ENCODE assay signal across 12 mouse cellular contexts in genomic region chr11:102051954-102052353, GRCm38 (mm10). TPM values are rescaled to one million over a fixed set of nuclear protein-coding genes. Genes with fewer than 3 reads are reported as not detected.
A peak's percentile ranks its signal among the peaks of the same experiment; 100 is the strongest.
DNase-seq lines count a peak whose midpoint lies in the region; ATAC-seq and TF ChIP-seq lines count a peak whose summit lies in the region.
"Had no signal": no experiment of that assay in that cellular context is flagged by ENCODE, and none has a peak within 500 bp of the region (broad histone marks: within the 10 kb centered on the region; RNA-seq: fewer than 3 reads in every experiment).

No protein-coding gene starts in this region.

- 61% methylated on average over 4 of the region's 4 CpGs for WGBS in kidney, adult 2 months
- WGBS in kidney, embryonic 14.5 days, result 46% methylated on average over 4 of the region's 4 CpGs
- WGBS in heart, adult 2 months, result 34% methylated on average over 4 of the region's 4 CpGs
- WGBS in heart, postnatal 0 days, result 39% methylated on average over 4 of the region's 4 CpGs
- WGBS in liver, embryonic 16.5 days (ENCODE audit: insufficient replicate concordance), result 48% methylated on average over 4 of the region's 4 CpGs

- ATAC-seq in kidney, embryonic 14.5 days (ENCODE audit: low FRiP score, low TSS enrichment), result no peak
- ATAC-seq in heart, postnatal 0 days (ENCODE audit: insufficient read depth, low read depth), result peak; percentile 49
- ATAC-seq in liver, embryonic 16.5 days (ENCODE audit: low read depth), result no peak

- TF ChIP-seq POLR2A in kidney, adult 2 months (IDR thresholded peaks at IDR 0.05; ENCODE audit: low read depth, low read length), result no peak
- TF ChIP-seq POLR2A in heart, adult 2 months (IDR thresholded peaks at IDR 0.05; ENCODE audit: insufficient read depth, low read depth, low read length), result peak; percentile 82

- H3K9me3 ChIP-seq in kidney, embryonic 14.5 days (ENCODE audit: control insufficient read depth, low read length), result no peaks in the 10 kb centered on the region
- no peaks in the 10 kb centered on the region for H3K9me3 ChIP-seq in heart, postnatal 0 days (replicated peaks; ENCODE audit: control insufficient read depth, low read length)
- no peaks in the 10 kb centered on the region for H3K9me3 ChIP-seq in liver, embryonic 16.5 days (replicated peaks; ENCODE audit: control insufficient read depth, low read length)

- H3K36me3 ChIP-seq in kidney, adult 2 months (ENCODE audit: control insufficient read depth, insufficient read depth, low read length), result no peaks in the 10 kb centered on the region
- H3K36me3 ChIP-seq in kidney, embryonic 14.5 days (ENCODE audit: control insufficient read depth, insufficient read depth, low read length), result no peaks in the 10 kb centered on the region
- H3K36me3 ChIP-seq in heart, adult 2 months (ENCODE audit: control insufficient read depth, insufficient read depth, low read length), result peaks cover 16% of the 10 kb centered on the region; the same call in 1 of the 2 replicates
- H3K36me3 ChIP-seq in heart, postnatal 0 days (replicated peaks; ENCODE audit: control insufficient read depth, insufficient read depth, low read length), result no peaks in the 10 kb centered on the region
- no peaks in the 10 kb centered on the region for H3K36me3 ChIP-seq in liver, embryonic 16.5 days (ENCODE audit: control insufficient read depth, insufficient read depth)

- no peaks in the 10 kb centered on the region for H3K79me2 ChIP-seq in heart, adult 2 months (replicated peaks; ENCODE audit: control insufficient read depth, insufficient read depth, low read length)

- peak overlapping the region; percentile 81 for H3K27ac ChIP-seq in kidney, adult 2 months (ENCODE audit: insufficient read depth, low read depth, low read length)
- no peak overlapping the region for H3K27ac ChIP-seq in kidney, embryonic 14.5 days (ENCODE audit: low read depth, low read length)
- peak overlapping the region; percentile 84 for H3K27ac ChIP-seq in heart, adult 2 months
- H3K27ac ChIP-seq in heart, postnatal 0 days (ENCODE audit: low read depth), result peak overlapping the region; percentile 91
- peak overlapping the region; percentile 58; the same call in 1 of the 2 replicates for H3K27ac ChIP-seq in liver, embryonic 16.5 days (ENCODE audit: low read length)

- H3K9ac ChIP-seq in kidney, embryonic 14.5 days (ENCODE audit: low read depth, low read length), result no peak overlapping the region
- peak overlapping the region; percentile 37 for H3K9ac ChIP-seq in heart, adult 2 months (ENCODE audit: low read depth, low read length)
- H3K9ac ChIP-seq in heart, postnatal 0 days (replicated peaks; ENCODE audit: low read depth, low read length), result no peak overlapping the region
- H3K9ac ChIP-seq in liver, embryonic 16.5 days (ENCODE audit: low read depth, low read length), result no peak overlapping the region

- peaks cover 4% of the 10 kb centered on the region; the same call in 1 of the 2 replicates for H3K4me1 ChIP-seq in kidney, adult 2 months (ENCODE audit: control insufficient read depth, insufficient read depth, low read length)
- peaks cover 8% of the 10 kb centered on the region; the same call in 1 of the 2 replicates for H3K4me1 ChIP-seq in kidney, embryonic 14.5 days (ENCODE audit: control insufficient read depth, insufficient read depth, low read length)
- H3K4me1 ChIP-seq in heart, adult 2 months (ENCODE audit: control insufficient read depth, insufficient read depth, low read length), result peaks cover 28% of the 10 kb centered on the region
- no peaks in the 10 kb centered on the region for H3K4me1 ChIP-seq in heart, postnatal 0 days (ENCODE audit: control insufficient read depth, insufficient read depth)
- H3K4me1 ChIP-seq in liver, embryonic 16.5 days (ENCODE audit: control insufficient read depth, low read depth, low read length), result no peaks in the 10 kb centered on the region

- TF ChIP-seq EP300 in heart, adult 2 months (IDR thresholded peaks at IDR 0.05; ENCODE audit: insufficient read depth, low read depth, low read length), result peak; percentile 90
- no peak; the same call in 1 of the 2 replicates for TF ChIP-seq EP300 in heart, postnatal 0 days (IDR thresholded peaks at IDR 0.05; ENCODE audit: low read depth)

- intact Hi-C loops in heart, adult 2 months (cut with DNase I), result no loop called here

- no peak overlapping the region for H3K4me2 ChIP-seq in kidney, embryonic 14.5 days (replicated peaks; ENCODE audit: low read depth, low read length)
- H3K4me2 ChIP-seq in heart, postnatal 0 days (ENCODE audit: low read depth, low read length), result no peak overlapping the region
- no peak overlapping the region for H3K4me2 ChIP-seq in liver, embryonic 16.5 days (ENCODE audit: low read depth, low read length)

- no peak overlapping the region for H3K4me3 ChIP-seq in kidney, adult 2 months (ENCODE audit: insufficient read depth, low read depth, low read length)
- H3K4me3 ChIP-seq in kidney, embryonic 14.5 days (ENCODE audit: low read length), result no peak overlapping the region
- H3K4me3 ChIP-seq in heart, adult 2 months, result no peak overlapping the region
- no peak overlapping the region for H3K4me3 ChIP-seq in heart, postnatal 0 days (ENCODE audit: low read depth, low read length)
- no peak overlapping the region for H3K4me3 ChIP-seq in liver, embryonic 16.5 days (ENCODE audit: low read depth, low read length)

- DNase-seq in kidney, adult 2 months, result peak; percentile 63
- DNase-seq in heart, adult 2 months, result peak; percentile 66 to 75
- peak; percentile 45 for DNase-seq in heart, postnatal 0 days (ENCODE audit: low spot score)
- no peak for DNase-seq in embryo, embryonic 9.5 days (ENCODE audit: extremely low spot score)
- DNase-seq in yolk sac, embryonic 10.5 days (ENCODE audit: low spot score), result no peak
- DNase-seq in frontal cortex, postnatal 25 days (ENCODE audit: low spot score in 2 of 2), result no peak

- TF ChIP-seq CTCF in kidney, adult 2 months (conservative IDR thresholded peaks at IDR 0.05; ENCODE audit: insufficient read depth, insufficient read length, low read depth, low read length), result no peak
- TF ChIP-seq CTCF in heart, adult 2 months (IDR thresholded peaks at IDR 0.05), result no peak
- TF ChIP-seq CTCF in heart, postnatal 0 days (IDR thresholded peaks at IDR 0.05; ENCODE audit: low read depth), result no peak

- H3K27me3 ChIP-seq in kidney, adult 2 months (replicated peaks; ENCODE audit: control insufficient read depth, insufficient read depth, low read length), result no peaks in the 10 kb centered on the region
- no peaks in the 10 kb centered on the region for H3K27me3 ChIP-seq in kidney, embryonic 14.5 days (ENCODE audit: control insufficient read depth, insufficient read depth, low read length)
- H3K27me3 ChIP-seq in heart, adult 2 months (ENCODE audit: control insufficient read depth, insufficient read depth, low read length), result no peaks in the 10 kb centered on the region
- no peaks in the 10 kb centered on the region for H3K27me3 ChIP-seq in heart, postnatal 0 days (ENCODE audit: control insufficient read depth, insufficient read depth, low read length)
- H3K27me3 ChIP-seq in liver, embryonic 16.5 days (ENCODE audit: control insufficient read depth, insufficient read depth, low read depth, low read length), result peaks cover 2% of the 10 kb centered on the region; the same call in 1 of the 2 replicates

RNA-seq across cellular contexts. Expression of gene Cd300lg, which starts 10.6 kb away (rescaled TPM):
- 62.1 and 67.1 TPM in 2 replicates for polyA plus RNA-seq in kidney, adult 2 months (2012; rRNA removed)
- polyA plus RNA-seq in kidney, embryonic 14.5 days (2014; fragmentation: Nextera tagmentation; extraction: Ambion mirVana), result 0.38 and 0.43 TPM in 2 replicates
- 10 to 100 TPM; 51.6 to 70.1 TPM for total RNA-seq in heart, adult 2 months (2021)
- 102 and 143 TPM in 2 replicates for polyA plus RNA-seq in heart, adult 2 months (2012; rRNA removed)
- 23.0 and 79.5 TPM in 2 replicates for total RNA-seq in heart, postnatal 0 days (2014; rRNA removed; ENCODE audit: low replicate concordance)
- 22.9 and 24.0 TPM in 2 replicates for polyA plus RNA-seq in heart, postnatal 0 days (2015; fragmentation: Nextera tagmentation; extraction: Ambion mirVana)
- polyA plus RNA-seq in liver, embryonic 16.5 days (2015; fragmentation: Nextera tagmentation; extraction: Ambion mirVana), result 0.68 and 0.87 TPM in 2 replicates
- total RNA-seq: layer of hippocampus, postnatal 25 days had no signal

RNA-seq across cellular contexts. Expression of gene Mpp3, which starts 23.7 kb away (rescaled TPM):
- polyA plus RNA-seq in kidney, adult 2 months (2012; rRNA removed), result 2.3 and 3.5 TPM in 2 replicates
- 5.1 and 8.4 TPM in 2 replicates for polyA plus RNA-seq in kidney, embryonic 14.5 days (2014; fragmentation: Nextera tagmentation; extraction: Ambion mirVana)
- total RNA-seq in heart, adult 2 months (2021), result 1 to 10 TPM; 1.4 to 1.5 TPM
- 4.5 and 5.3 TPM in 2 replicates for polyA plus RNA-seq in heart, adult 2 months (2012; rRNA removed)
- 4.9 and 8.0 TPM in 2 replicates for total RNA-seq in heart, postnatal 0 days (2014; rRNA removed; ENCODE audit: low replicate concordance)
- 1.7 and 2.2 TPM in 2 replicates for polyA plus RNA-seq in heart, postnatal 0 days (2015; fragmentation: Nextera tagmentation; extraction: Ambion mirVana)
- 0.28 and 0.76 TPM in 2 replicates for polyA plus RNA-seq in liver, embryonic 16.5 days (2015; fragmentation: Nextera tagmentation; extraction: Ambion mirVana)
- total RNA-seq: megakaryocyte progenitor cell, adult 5-6 weeks had no signal

RNA-seq across cellular contexts. Expression of gene Mpp2, which starts 36.4 kb away (rescaled TPM):
- 4.9 and 5.9 TPM in 2 replicates for polyA plus RNA-seq in kidney, adult 2 months (2012; rRNA removed)
- polyA plus RNA-seq in kidney, embryonic 14.5 days (2014; fragmentation: Nextera tagmentation; extraction: Ambion mirVana), result 6.9 and 10.3 TPM in 2 replicates
- total RNA-seq in heart, adult 2 months (2021), result 1 to 10 TPM; 2.3 to 2.6 TPM
- 5.3 and 5.6 TPM in 2 replicates for polyA plus RNA-seq in heart, adult 2 months (2012; rRNA removed)
- 6.0 and 12.1 TPM in 2 replicates for total RNA-seq in heart, postnatal 0 days (2014; rRNA removed; ENCODE audit: low replicate concordance)
- polyA plus RNA-seq in heart, postnatal 0 days (2015; fragmentation: Nextera tagmentation; extraction: Ambion mirVana), result 2.1 and 2.3 TPM in 2 replicates
- polyA plus RNA-seq in liver, embryonic 16.5 days (2015; fragmentation: Nextera tagmentation; extraction: Ambion mirVana), result 9.2 and 11.1 TPM in 2 replicates

RNA-seq across cellular contexts. Expression of gene Ppy, which starts 49.2 kb away (rescaled TPM):
- polyA plus RNA-seq in kidney, adult 2 months (2012; rRNA removed), result not detected in 2 replicates
- not detected in 2 replicates for polyA plus RNA-seq in kidney, embryonic 14.5 days (2014; fragmentation: Nextera tagmentation; extraction: Ambion mirVana)
- not detected for total RNA-seq in heart, adult 2 months (2021)
- not detected in 2 replicates for polyA plus RNA-seq in heart, adult 2 months (2012; rRNA removed)
- total RNA-seq in heart, postnatal 0 days (2014; rRNA removed; ENCODE audit: low replicate concordance), result not detected in 2 replicates
- not detected in 2 replicates for polyA plus RNA-seq in heart, postnatal 0 days (2015; fragmentation: Nextera tagmentation; extraction: Ambion mirVana)
- 0.32 TPM in 1 of 2 replicates, not detected in the other for polyA plus RNA-seq in liver, embryonic 16.5 days (2015; fragmentation: Nextera tagmentation; extraction: Ambion mirVana)
- total RNA-seq: layer of hippocampus, postnatal 25 days; megakaryocyte progenitor cell, adult 5-6 weeks had no signal
- polyA plus RNA-seq: cortical plate, adult 2 months; frontal cortex, adult 2 months had no signal

RNA-seq across cellular contexts. Expression of gene Pyy, which starts 55.7 kb away (rescaled TPM):
- polyA plus RNA-seq in kidney, adult 2 months (2012; rRNA removed), result not detected in 2 replicates
- polyA plus RNA-seq in kidney, embryonic 14.5 days (2014; fragmentation: Nextera tagmentation; extraction: Ambion mirVana), result not detected in 2 replicates
- total RNA-seq in heart, adult 2 months (2021), result not detected
- polyA plus RNA-seq in heart, adult 2 months (2012; rRNA removed), result not detected in 2 replicates
- total RNA-seq in heart, postnatal 0 days (2014; rRNA removed; ENCODE audit: low replicate concordance), result not detected in 2 replicates
- polyA plus RNA-seq in heart, postnatal 0 days (2015; fragmentation: Nextera tagmentation; extraction: Ambion mirVana), result not detected in 2 replicates
- 1.1 TPM in 1 of 2 replicates, not detected in the other for polyA plus RNA-seq in liver, embryonic 16.5 days (2015; fragmentation: Nextera tagmentation; extraction: Ambion mirVana)
- total RNA-seq: layer of hippocampus, postnatal 25 days; megakaryocyte progenitor cell, adult 5-6 weeks had no signal
- polyA plus RNA-seq: cortical plate, adult 2 months; frontal cortex, adult 2 months had no signal

Comparison
In these comparisons a context has a peak if more than half of its experiments do, and no peak if none do; other contexts are left out.
1. RNA of gene Cd300lg, which starts 10.6 kb away (polyA plus RNA-seq): 102 to 143 TPM in heart, adult 2 months, 62.1 to 67.1 TPM in kidney, adult 2 months and 22.9 to 24.0 TPM in heart, postnatal 0 days; 0.68 to 0.87 TPM in liver, embryonic 16.5 days and 0.38 to 0.43 TPM in kidney, embryonic 14.5 days; every median in the first group is over 10 times any median in the second.
2. DNase-seq: peak in kidney, adult 2 months (single experiment), heart, adult 2 months (2 of 2) and heart, postnatal 0 days (single experiment); none in embryo, embryonic 9.5 days (single experiment), yolk sac, embryonic 10.5 days (single experiment) and frontal cortex, postnatal 25 days (0 of 2).